Mouse (Mus musculus) spleen, embryonic (tissue): ENCODE data around the gene Faf1.

Source experiments
- CTCF ChIA-PET: fragments of 350-600 bp; sonication (Branson Sonifier 250); formaldehyde crosslinking; loops from one replicate; lab custom pipeline; 2022; lab: Charles Lee

Gene Faf1

DNA sequence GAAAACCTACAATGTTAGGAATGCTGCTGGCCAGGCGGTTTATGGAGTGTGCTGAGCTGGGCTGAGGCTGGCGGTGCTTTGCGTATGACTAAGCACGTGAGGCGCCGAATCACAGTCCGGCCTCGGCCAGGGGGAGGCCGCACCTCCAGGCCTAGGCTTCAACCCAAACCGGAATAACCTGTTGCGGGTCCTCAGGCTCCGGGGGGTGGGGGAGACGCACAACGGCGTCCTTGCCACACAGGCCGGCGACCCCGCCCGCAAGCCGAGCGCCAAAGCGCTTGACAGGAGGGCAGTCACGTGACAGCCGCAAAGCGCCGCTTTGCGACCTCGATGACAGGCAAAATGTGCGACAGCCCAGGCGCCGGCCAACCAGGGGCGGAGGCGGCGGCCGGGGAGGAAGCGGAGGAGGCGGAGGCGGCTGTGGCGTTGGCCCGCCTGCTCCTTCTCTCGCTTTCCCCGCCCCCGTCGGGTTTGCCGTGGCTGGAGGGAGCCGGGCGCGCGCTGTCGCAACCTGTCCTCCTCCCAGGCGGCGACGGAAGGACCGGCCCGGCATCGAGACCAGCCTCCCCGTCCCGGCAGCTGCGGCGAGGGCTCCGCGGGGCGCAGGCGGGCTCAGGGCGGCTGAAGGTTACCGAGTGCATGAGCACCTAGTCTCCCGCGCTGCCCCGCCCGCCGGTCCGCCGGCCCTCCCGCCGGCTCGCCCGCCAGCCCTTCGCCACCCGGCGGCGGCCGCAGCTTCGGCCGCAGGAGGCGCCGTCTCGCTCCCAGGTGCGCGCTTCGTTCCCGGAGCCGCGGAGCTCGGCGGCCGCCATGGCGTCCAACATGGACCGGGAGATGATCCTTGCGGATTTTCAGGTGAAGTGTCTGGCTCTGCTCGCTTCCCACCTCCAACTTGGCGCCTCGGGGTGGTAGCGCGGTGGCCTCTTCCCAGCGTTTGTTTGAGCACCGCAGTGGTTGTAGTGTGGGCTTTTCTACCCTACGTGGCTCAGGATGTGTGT lies at the start of gene Faf1:
Faf1 (plus strand) TSS at position 371 of the 998 bp plus-strand sequence.
- CTCF ChIA-PET: no interaction called here

DNA sequence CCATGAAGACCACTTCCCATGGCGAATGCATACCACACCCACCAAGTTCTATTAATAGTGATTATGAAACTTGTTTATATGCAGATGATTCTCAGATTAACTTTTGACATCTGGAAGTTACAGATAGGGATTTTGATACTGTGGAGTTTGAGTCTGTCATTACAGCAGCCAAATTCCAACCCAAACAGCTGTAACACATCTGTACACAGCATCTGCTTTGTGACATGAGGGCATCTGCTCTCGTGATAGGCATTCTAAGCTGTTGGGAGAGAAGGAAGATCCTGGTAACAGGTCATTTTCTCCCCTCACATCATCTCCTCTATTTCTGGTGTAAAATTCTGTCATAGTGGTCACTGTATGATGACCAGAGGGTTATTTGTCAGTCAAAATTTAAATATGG lies 46.2 kb upstream of the Faf1 start:
- CTCF ChIA-PET: no interaction called here

- CTCF ChIA-PET: no interaction called here
Measured at GRCm38 (mm10) chr4:109631029-109631428, 45.4 kb upstream of the Faf1 start.

DNA sequence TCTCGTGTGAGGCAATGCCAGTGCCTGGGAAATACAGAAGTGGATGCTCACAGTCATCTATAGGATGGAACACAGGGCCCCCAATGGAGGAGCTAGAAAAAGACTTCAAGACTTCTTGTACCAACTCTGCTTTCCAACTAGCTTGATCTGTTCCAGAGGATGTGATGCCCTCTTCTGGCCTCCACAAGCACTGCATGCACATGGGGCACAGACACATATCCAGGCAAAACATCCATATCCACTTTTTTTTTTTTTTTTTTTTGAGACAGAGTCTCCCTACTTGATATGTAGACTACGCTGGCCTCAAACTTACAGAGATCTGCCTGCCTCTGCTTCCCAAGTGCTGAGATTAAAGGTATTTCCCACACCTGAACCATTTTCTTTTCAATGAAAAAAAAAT lies 41.4 kb upstream of the Faf1 start:
- CTCF ChIA-PET: no interaction called here

GRCm38 (mm10) chr4:109639356-109639755 lies 37.0 kb upstream of the Faf1 start:
- CTCF ChIA-PET: no interaction called here

DNA sequence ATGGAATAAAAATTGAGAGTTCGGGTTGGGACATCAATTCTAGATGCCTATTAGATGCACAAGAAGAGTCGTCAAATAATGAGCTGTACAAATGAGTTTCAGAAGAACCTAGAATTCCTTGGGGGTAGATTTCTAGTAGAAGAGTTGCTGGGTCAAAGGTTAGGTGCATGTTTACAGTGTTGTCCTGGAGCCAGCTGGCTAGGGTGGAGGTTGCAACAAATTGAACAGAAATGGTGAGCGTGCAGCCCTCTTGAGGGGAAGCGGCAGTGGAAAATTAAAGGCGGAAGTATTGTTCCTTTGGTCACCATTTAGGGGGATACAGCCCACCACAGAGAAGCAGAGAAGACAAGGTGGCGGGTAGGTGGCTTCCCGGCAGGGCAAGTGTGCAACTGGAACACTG lies 36.2 kb upstream of the Faf1 start:
- CTCF ChIA-PET: no interaction called here

DNA sequence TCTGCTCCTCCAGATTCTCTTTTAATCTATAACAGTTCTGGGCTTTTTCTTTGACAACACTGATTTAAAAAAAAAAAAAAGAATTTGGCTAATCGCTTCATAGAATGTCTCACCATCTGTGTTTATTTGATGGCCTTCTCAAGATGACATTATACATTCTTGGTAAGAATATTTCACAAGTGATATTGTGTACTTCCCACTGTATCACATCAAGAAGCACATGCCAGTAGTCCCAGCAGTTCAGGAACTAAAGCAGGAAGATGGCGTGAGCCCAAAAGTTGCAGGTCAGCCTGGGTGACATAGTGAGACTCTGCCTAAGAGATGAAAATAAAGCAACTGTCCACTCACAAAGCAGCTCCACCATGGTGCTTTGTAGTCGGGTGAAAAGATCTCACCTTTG lies 34.9 kb upstream of the Faf1 start:
- CTCF ChIA-PET: interaction anchor here (0.7 kb wide), 1 partner anchor 590 kb away, joined by 13 read pairs; no protein-coding TSS in a partner anchor

DNA sequence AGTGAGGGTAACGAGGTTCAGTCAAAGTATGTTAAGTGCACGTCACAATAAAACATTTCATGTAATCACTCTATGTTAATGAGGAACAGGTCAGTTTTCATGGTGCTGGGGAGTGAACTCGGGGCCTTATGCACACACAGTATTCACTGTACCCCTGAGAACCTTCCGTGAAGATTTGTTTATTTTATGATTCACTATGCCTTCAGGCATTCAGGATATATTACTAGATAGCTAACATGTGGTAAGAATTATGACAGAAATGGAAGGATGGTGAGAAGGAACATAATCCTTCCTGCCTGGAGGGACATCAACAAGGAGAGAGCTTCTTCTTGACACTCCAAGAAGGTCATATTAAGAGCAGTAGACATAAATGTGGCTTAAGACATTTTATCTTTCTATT lies 29.1 kb upstream of the Faf1 start:
- CTCF ChIA-PET: no interaction called here

GRCm38 (mm10) chr4:109649331-109649730 lies 27.1 kb upstream of the Faf1 start:
- CTCF ChIA-PET: no interaction called here

- CTCF ChIA-PET: no interaction called here
Measured at GRCm38 (mm10) chr4:109653251-109653650, 23.1 kb upstream of the Faf1 start.

- CTCF ChIA-PET: no interaction called here
Measured at GRCm38 (mm10) chr4:109654701-109655100, 21.7 kb upstream of the Faf1 start.

DNA sequence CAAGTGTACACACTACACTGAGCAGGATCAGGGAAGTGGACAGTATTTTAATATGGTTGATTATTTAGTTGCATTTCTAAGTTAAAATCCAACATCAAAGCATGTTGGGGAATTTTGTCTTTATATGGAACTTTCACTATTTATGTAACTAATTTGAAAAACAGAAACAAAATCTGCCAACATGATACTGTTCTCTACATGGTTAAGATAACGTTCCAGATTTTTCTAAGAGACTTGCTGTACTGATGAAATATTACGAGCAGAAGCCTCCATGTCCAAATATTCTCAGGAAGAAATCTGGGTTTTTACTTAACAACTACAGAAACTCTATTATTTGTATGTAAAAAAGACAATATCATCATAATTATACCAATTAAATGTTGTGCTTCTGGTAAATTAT lies 20.6 kb upstream of the Faf1 start:
- CTCF ChIA-PET: no interaction called here

DNA sequence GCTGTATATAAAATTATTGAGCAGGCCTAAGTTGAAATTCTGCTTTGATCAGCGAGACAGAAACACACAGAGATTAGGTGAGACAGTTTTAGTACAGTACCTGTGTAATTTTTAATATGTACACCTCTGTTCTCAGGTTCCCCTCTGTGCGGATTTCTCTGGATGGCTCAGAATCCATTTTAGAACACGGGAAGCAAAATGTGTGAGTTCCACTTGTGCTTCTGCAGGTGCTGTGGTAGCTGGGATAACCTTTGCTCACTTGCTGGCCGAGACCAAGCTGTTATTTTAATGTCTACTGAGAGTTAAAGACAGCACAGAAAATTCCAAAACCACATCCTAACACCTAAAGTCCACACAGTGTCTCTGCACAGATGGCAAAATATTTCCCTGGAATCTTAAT lies 20.1 kb upstream of the Faf1 start:
- CTCF ChIA-PET: no interaction called here

DNA sequence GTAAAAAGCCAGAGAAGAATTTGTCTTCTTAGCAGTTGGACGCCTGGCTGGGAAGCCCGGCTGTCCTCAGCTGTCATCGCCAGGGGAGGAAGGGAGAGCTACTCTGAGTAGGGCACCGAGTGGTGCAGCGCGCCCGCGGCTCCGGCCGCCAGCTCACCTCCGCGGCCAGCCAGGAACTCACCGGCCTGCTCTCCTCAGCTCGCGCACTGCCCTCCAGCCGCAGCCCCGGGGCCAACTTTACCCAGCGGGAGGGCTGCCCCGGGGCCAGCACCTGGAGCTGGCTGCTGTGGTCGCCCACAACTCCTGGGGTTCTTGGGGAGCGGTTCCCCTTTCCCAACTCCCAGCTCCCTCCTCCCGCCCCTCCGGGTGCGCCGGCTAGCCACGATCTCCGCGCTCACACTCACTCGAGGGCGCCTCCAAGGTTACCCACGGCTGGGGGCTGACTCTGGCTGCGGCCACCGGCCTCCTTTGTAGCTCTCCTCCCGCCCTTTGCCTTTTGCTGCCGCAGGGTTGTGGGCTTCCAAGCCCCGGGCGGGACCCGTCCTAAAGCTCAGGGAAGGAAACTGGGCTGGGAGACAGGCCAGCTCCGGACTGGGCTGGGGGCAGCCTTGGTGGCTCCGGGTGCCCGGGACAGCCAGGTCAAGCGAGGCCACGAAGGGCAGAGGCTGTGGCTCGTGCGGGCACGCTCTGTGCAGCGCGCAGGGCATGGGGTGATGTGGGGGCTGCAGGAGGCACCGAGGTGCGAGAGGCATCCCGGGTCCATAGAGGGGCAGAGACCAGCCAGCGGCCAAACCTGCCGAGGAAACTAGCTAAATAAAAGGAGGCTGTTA lies 19.2 kb upstream of the Faf1 start:
- CTCF ChIA-PET: interaction anchor here (0.5 kb wide), 1 partner anchor 1772 kb away, joined by 3 read pairs; no protein-coding TSS in a partner anchor

DNA sequence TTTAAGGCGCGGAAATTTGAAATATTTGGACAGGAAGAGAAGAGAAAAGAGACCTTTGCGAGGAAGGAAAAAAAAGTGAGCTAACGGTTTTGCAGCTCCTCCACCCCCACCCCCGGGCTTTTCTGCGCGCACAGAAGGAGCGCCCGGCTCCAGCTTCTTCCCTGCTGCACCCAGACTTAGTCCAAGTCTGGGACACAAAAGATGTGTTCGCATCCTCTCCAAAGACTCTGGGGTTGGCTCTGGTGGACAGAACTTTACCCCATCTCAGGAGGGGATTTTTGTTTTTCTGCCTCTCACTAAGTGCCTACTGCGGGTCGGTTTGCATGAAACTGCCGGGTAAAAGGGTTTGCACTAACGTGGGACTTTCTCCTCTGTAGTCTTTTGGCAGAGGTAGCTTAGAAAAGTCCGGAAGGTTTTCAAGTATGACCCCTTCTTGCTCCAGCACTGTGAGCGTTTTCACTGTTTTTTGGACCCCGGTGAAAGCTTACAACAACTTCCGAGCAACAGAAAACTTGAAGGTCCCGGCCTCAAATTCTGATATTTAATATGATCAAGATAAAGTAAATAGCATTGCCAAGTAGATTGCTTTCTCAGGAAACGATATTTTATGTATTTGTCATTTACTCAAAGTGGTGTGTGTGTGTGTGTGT lies 18.4 kb upstream of the Faf1 start:
- CTCF ChIA-PET: interaction anchor here (0.7 kb wide), 1 partner anchor 1793 kb away, joined by 6 read pairs; no protein-coding TSS in a partner anchor

GRCm38 (mm10) chr4:109658826-109659225 lies 17.6 kb upstream of the Faf1 start:
- CTCF ChIA-PET: interaction anchor here (0.6 kb wide), 2 partner anchors 9 to 222 kb away, joined by 6 to 8 read pairs; no protein-coding TSS in a partner anchor

- CTCF ChIA-PET: no interaction called here
Measured at GRCm38 (mm10) chr4:109659571-109659970, 16.8 kb upstream of the Faf1 start.

- CTCF ChIA-PET: no interaction called here
Measured at GRCm38 (mm10) chr4:109660568-109660967, 15.8 kb upstream of the Faf1 start.

GRCm38 (mm10) chr4:109661183-109661582 lies 15.2 kb upstream of the Faf1 start:
- CTCF ChIA-PET: no interaction called here

GRCm38 (mm10) chr4:109662271-109662670 lies 14.1 kb upstream of the Faf1 start:
- CTCF ChIA-PET: no interaction called here

GRCm38 (mm10) chr4:109664091-109664490 lies 12.3 kb upstream of the Faf1 start:
- CTCF ChIA-PET: no interaction called here
